Mouse (Mus musculus) limb, embryonic 12.5 days (tissue): ENCODE results near the gene Arid1b. TPM values are rescaled to one million over a fixed set of nuclear protein-coding genes. Genes with fewer than 3 reads are reported as not detected.

Source experiments
- ATAC-seq: fragments of 200-750 bp; cut with Nextera tagmentation; 2 replicates; pipeline ENCODE4 v1.8.0; 2017; ENCODE audit warnings: low read depth, moderate TSS enrichment; ENCODE audit not compliant: insufficient number of reproducible peaks, insufficient read depth, low FRiP score, low TSS enrichment
- H3K27ac ChIP-seq: fragments of 300-500 bp; sonication (generic); 2 replicates; pipeline ENCODE4 v1.5.1; 2016; ENCODE audit warnings: mild to moderate bottlenecking, moderate library complexity
- H3K27me3 ChIP-seq: fragments of 300-500 bp; sonication (generic); 2 replicates; pipeline ENCODE4 v1.6.1; 2016; ENCODE audit warnings: mild to moderate bottlenecking, moderate library complexity
- H3K36me3 ChIP-seq: fragments of 300-500 bp; sonication (generic); 2 replicates; pipeline ENCODE4 v1.6.1; 2016; ENCODE audit warnings: mild to moderate bottlenecking, moderate library complexity
- H3K4me1 ChIP-seq: fragments of 300-500 bp; sonication (generic); replicated peaks from 2 replicates; pipeline ENCODE4 v1.6.1; 2016
- H3K4me2 ChIP-seq: fragments of 300-500 bp; sonication (generic); 2 replicates; pipeline ENCODE4 v1.6.1; 2016; ENCODE audit warnings: mild to moderate bottlenecking, moderate library complexity
- H3K4me3 ChIP-seq: fragments of 300-500 bp; sonication (generic); replicated peaks from 2 replicates; pipeline ENCODE4 v1.5.1; 2016; ENCODE audit warnings: mild to moderate bottlenecking
- H3K9ac ChIP-seq: fragments of 300-500 bp; sonication (generic); replicated peaks from 2 replicates; pipeline ENCODE4 v1.6.1; 2016; ENCODE audit warnings: mild to moderate bottlenecking, moderate library complexity
- H3K9me3 ChIP-seq: fragments of 300-500 bp; sonication (generic); 2 replicates; pipeline ENCODE4 v1.6.1; 2016; ENCODE audit warnings: mild to moderate bottlenecking, moderate library complexity
- WGBS: fragments of 180-500 bp; shearing (Covaris S2); methylation state at CpG from one replicate; pipeline ENCODE4 v1.1.7; 2016; 5-methylcytosine and 5-hydroxymethylcytosine counted together
- polyA plus RNA-seq: library from polyadenylated mRNA; unstranded; fragments of >200 nt; fragmentation: Nextera tagmentation; extraction: Ambion mirVana; gene quantifications from 2 replicates; pipeline ENCODE4 v1.2.1, GENCODE M21; 2016

Arid1b gene
- polyA plus RNA-seq, 1 experiment from 2014 or later, result 18.2 TPM

DNA sequence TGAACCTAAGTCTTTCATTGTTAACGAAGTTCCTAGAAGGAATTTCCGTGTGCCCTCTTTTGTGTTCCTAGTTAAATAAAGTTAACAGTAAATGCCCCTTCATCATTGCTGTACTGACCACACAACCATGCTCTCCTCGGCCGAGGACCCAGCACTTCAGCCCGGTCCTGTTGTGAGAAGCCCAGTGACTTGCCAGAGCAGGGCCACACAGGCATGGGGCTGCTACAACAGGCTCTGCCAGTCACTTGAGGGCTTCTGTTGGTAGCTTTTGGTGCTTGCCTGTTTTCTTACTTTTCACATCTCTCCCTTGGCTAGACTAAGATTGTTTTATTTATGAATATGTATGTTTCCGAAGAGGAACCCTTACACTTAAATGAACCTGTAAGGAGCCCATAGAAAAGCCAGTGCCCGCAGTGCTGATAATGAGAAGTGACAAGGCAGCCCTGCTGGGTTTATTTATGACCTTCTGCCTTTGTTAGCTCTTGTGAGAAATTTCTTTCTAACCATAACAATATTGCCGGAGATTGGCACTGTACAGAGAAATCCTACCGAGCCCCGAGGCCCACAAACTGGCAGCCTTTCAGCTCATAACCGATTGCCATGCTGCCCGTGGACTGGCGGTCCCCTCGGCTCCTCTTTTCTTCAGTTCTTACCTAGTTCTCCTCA is 234.0 kb downstream of the Arid1b start:
- no peak overlapping the region for H3K9ac ChIP-seq
- peak overlapping the region; percentile 67; the same call in 1 of the 2 replicates for H3K27ac ChIP-seq
- H3K4me3 ChIP-seq, result no peak overlapping the region
- no peaks in the 10 kb centered on the region for H3K27me3 ChIP-seq
- no peak overlapping the region for H3K4me2 ChIP-seq
- 57% methylated on average over 14 of the region's 14 CpGs for WGBS
- no peaks in the 10 kb centered on the region for H3K9me3 ChIP-seq
- peaks cover 76% of the 10 kb centered on the region for H3K4me1 ChIP-seq
- H3K36me3 ChIP-seq, result no peaks in the 10 kb centered on the region
- no peak for ATAC-seq

DNA sequence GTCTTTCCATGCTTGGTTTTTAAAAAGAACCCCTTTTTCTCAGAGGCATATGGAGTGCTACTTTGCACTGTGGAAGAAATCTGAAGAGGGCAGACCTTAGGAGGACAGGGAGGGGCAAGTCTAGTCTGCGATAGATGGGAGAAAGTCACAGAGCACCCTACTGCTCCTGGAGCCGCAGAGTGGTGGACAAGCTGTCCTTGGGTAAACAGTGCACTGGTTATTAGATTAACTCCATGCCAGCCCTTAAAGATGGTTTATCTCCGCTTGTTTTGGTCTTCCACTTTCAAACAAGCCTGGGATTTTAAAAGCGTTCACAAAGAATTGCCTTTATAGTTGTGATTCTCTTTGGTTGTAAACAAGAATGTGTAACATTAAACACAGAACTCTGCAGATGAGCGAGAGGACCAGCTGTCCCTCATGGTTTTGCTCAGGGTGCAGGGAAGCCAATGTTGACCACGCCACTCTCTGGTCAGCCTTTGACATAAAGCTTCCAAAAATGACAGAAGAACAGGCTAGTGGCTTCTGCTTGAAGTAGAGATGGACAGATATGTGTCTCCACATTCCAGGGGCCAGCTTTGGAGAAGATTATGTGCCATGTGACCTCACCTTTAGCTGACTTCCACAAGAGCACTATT is 234.6 kb downstream of the Arid1b start:
- Histone ChIP-seq H3K4me1 (peaks cover 80% of the 10 kb centered on the region), H3K27ac (peak overlapping the region; percentile 41; the same call in 1 of the 2 replicates), H3K4me2 (no peak overlapping the region), H3K27me3 (no peaks in the 10 kb centered on the region), H3K4me3 (no peak overlapping the region), H3K9ac (no peak overlapping the region), H3K9me3 (no peaks in the 10 kb centered on the region), H3K36me3 (no peaks in the 10 kb centered on the region)
- ATAC-seq, result no peak
- 68% methylated on average over 6 of the region's 6 CpGs for WGBS

DNA sequence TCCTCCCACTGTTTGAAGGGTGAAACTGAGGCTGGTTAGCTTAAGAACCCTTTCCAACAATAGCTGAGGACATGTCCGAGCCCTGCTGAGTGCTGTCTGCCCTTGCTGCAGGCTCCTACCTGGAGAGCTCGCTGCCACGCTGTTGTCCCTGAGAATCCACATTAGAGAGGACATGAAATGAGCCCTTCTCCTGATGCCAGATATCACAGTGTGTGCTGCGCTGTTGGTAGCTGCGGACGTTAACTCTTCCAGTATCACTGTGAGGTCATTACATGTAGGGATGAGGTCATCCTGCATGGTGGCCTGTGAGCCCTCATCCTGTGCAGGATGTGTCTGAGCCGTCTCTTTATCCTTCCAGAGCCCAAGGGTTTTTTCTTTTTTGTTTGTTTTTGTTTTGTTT is 235.9 kb downstream of the Arid1b start:
- no peak overlapping the region for H3K9ac ChIP-seq
- H3K27ac ChIP-seq, result peak overlapping the region; percentile 74; the same call in 1 of the 2 replicates
- no peaks in the 10 kb centered on the region for H3K27me3 ChIP-seq
- no peak for ATAC-seq
- peaks cover 93% of the 10 kb centered on the region for H3K4me1 ChIP-seq
- no peak overlapping the region for H3K4me2 ChIP-seq
- H3K9me3 ChIP-seq, result no peaks in the 10 kb centered on the region
- H3K36me3 ChIP-seq, result no peaks in the 10 kb centered on the region
- 68% methylated on average over 7 of the region's 7 CpGs for WGBS
- no peak overlapping the region for H3K4me3 ChIP-seq

DNA sequence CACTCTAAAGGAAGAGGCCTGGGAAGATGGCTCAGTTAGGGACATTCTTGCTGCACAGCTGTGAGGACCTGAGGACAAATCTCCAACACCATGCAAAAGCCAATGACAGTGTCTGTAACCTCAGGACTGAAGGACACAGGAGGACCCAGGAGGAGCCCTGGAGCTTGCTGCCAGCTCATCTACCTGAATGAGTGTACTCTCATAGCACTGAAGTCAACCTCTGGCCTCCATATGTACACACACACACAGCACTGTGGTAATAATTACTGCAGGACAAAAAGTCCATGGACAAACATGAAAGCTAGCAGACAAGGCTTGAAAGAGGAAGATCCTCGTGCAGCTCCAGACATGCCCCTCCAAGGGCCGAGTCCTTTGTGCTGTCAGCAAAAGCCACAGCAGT is 238.0 kb downstream of the Arid1b start:
- Histone ChIP-seq H3K9me3 (no peaks in the 10 kb centered on the region), H3K27ac (peak overlapping the region; percentile 79), H3K36me3 (no peaks in the 10 kb centered on the region), H3K27me3 (no peaks in the 10 kb centered on the region), H3K9ac (no peak overlapping the region), H3K4me3 (no peak overlapping the region), H3K4me1 (peaks cover 95% of the 10 kb centered on the region), H3K4me2 (peak overlapping the region; percentile 22; the same call in 1 of the 2 replicates)
- WGBS, result 46% methylated on average over 2 of the region's 2 CpGs
- no peak for ATAC-seq

DNA sequence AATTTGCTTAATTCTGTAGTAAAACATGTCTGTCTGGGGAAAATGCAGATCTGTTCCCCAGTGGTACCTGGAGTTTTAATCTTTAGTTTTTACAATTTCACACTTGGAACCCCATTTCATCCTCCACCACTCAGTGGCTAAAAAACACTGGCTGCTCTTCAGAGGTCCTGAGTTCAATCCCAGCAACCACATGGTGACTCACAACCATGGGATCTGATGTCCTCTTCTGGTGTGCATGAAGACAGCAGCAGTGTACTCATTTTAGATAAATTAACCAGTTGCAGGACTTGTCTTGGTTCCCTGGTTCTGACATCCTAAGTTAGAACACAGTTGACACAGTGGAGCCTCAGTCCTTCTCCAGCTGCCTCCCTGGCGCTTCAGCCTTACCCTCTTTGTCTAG is 239.9 kb downstream of the Arid1b start:
- Histone ChIP-seq H3K27ac (peak overlapping the region; percentile 79), H3K4me3 (no peak overlapping the region), H3K36me3 (no peaks in the 10 kb centered on the region), H3K4me1 (peaks cover 98% of the 10 kb centered on the region), H3K27me3 (no peaks in the 10 kb centered on the region), H3K9me3 (no peaks in the 10 kb centered on the region), H3K4me2 (no peak overlapping the region), H3K9ac (no peak overlapping the region)
- 88% methylated on average over 1 of the region's 1 CpGs for WGBS
- no peak for ATAC-seq

DNA sequence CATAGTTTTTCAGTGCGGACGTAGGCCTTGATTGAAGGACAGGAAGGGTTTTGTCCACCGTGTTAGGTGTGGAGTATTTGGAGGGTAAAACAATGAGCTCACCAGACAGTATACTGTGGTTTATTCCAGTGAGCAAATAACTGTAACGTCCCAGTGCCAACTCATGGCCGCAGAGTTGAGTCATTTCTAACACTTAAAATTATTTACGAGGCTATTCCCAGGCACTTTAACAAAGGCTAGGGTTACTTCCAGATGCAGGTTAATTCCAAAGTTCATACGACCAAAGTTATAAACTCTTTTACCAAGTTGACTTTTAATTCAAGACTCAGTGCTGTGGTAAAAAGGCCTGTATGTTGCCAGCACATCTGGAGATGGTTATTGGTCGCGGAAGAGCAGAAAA is 240.9 kb downstream of the Arid1b start:
- Histone ChIP-seq H3K27ac (peak overlapping the region; percentile 79), H3K9ac (no peak overlapping the region), H3K36me3 (no peaks in the 10 kb centered on the region), H3K4me2 (no peak overlapping the region; the same call in 1 of the 2 replicates), H3K4me1 (peaks cover 100% of the 10 kb centered on the region), H3K4me3 (no peak overlapping the region), H3K9me3 (no peaks in the 10 kb centered on the region), H3K27me3 (no peaks in the 10 kb centered on the region)
- ATAC-seq, result peak; percentile 57
- 11% methylated on average over 9 of the region's 9 CpGs for WGBS

DNA sequence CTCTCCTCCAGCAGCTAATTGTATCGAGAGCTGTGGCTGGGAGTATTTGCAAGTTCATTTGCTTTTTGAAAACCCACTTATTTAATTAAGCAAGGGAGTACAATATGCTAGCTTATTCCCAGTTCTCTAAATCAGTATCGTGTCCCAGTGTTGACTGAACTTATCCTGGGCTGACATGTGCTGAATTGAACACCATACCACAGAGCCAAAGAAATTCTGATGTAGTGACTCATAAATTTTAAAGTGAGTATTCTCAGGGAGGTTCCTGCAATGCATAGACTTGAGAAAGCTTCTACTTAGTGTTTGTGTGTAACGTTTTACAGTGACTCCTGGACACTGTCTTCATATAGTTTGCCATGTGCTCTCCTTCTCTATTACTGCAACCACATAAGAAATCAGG is 243.6 kb downstream of the Arid1b start:
- no peaks in the 10 kb centered on the region for H3K9me3 ChIP-seq
- 0 out of 2 replicates have a peak overlapping the region, but pooled peaks have one; percentile 9 for H3K27ac ChIP-seq
- peaks cover 75% of the 10 kb centered on the region for H3K4me1 ChIP-seq
- ATAC-seq, result no peak
- H3K36me3 ChIP-seq, result peaks cover 2% of the 10 kb centered on the region
- no peak overlapping the region for H3K4me2 ChIP-seq
- no peak overlapping the region for H3K9ac ChIP-seq
- H3K27me3 ChIP-seq, result no peaks in the 10 kb centered on the region
- no peak overlapping the region for H3K4me3 ChIP-seq
- 43% methylated on average over 3 of the region's 3 CpGs for WGBS

DNA sequence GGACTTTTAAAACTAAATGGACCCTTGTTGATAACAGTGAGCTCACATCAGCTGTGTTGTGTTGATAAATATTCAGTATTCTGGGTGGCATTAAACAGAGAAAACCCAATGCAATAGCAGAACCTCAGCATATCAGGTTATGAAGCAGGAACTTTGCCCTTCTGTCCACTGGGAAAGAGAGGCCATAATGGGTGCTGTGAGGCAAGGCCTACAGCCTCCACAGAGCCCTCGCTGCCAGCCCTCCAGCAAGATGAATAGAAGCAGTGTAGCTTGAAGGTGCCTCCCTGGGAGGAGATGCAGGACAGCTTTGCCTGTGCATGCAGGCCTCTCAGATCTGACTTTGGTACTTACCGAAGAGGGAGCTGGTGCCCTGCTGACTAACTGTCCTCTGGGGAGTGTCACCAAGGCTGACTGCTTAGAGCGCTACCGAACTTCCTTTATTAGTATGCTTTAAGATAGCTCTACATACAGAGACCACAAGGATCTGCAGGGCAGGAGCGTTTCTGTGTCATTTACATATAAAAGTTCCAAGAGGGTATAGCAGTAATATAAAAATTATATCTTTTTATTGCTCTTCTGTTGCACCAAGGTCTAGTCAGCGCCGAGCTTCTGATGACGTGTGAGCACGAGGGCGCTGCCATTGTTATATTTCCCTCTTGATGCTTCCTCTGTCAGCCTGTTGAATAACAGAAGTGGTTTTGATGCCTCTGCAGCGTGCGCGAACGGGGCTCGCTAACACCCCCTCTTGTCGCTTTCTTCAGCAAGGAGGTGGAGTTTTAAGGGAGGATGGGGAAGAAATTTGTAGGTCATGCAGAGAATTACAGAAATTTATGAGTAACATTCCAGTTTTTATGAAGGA is 244.5 kb downstream of the Arid1b start:
- Histone ChIP-seq H3K27ac (0 out of 2 replicates have a peak overlapping the region, but pooled peaks have one; percentile 1), H3K27me3 (no peaks in the 10 kb centered on the region), H3K9ac (no peak overlapping the region), H3K4me3 (no peak overlapping the region), H3K9me3 (no peaks in the 10 kb centered on the region), H3K36me3 (peaks cover 7% of the 10 kb centered on the region), H3K4me2 (no peak overlapping the region), H3K4me1 (peaks cover 67% of the 10 kb centered on the region)
- ATAC-seq, result no peak
- 76% methylated on average over 16 of the region's 16 CpGs for WGBS

DNA sequence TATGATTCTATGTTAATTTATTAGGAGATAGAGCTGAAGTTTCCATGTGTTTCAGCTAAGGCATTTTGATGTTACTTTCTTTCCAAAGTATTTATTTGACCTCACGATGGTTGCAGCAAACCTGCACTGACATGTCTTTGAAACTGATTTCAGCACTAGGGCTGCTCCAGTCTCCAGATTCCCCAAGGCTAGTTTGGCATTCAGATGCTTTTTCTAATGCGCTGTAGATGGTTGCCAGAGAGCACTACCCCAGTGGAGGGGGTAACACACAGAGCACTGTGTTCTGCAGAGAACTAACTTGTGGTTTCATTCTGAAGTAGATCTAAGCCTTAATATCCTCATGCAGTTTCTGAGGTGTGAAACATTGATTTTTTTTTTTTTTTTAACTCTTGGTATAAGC is 250.4 kb downstream of the Arid1b start:
- no peaks in the 10 kb centered on the region for H3K9me3 ChIP-seq
- H3K4me3 ChIP-seq, result no peak overlapping the region
- H3K36me3 ChIP-seq, result peaks cover 19% of the 10 kb centered on the region
- H3K4me2 ChIP-seq, result no peak overlapping the region
- no peaks in the 10 kb centered on the region for H3K27me3 ChIP-seq
- H3K4me1 ChIP-seq, result peaks cover 32% of the 10 kb centered on the region
- H3K27ac ChIP-seq, result no peak overlapping the region
- H3K9ac ChIP-seq, result no peak overlapping the region
- WGBS, result 87% methylated on average over 2 of the region's 2 CpGs
- ATAC-seq, result no peak

DNA sequence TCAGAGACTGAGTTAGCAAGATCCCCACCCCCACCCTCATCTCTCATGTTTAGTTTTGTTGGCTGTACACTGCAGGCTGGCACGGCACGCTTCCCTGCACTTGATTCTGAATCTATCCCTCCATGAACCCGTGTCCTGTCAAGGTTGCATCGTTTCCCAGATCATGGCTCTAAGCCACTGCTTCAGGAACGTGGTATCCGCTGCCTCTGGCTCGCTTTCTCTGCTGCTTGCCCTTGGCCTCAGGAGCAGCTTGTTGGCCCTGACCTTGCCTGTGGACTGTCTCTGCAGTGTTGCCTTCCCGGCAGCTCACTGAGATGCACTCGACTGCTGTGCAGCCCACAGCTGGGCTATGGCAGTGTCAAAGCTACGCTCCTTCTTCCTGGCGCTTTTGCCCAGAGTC is 252.6 kb downstream of the Arid1b start:
- Histone ChIP-seq H3K4me1 (peaks cover 26% of the 10 kb centered on the region), H3K4me3 (no peak overlapping the region), H3K9me3 (no peaks in the 10 kb centered on the region), H3K27ac (no peak overlapping the region), H3K27me3 (no peaks in the 10 kb centered on the region), H3K9ac (no peak overlapping the region), H3K4me2 (no peak overlapping the region), H3K36me3 (peaks cover 31% of the 10 kb centered on the region)
- 84% methylated on average over 11 of the region's 11 CpGs for WGBS
- ATAC-seq, result no peak

DNA sequence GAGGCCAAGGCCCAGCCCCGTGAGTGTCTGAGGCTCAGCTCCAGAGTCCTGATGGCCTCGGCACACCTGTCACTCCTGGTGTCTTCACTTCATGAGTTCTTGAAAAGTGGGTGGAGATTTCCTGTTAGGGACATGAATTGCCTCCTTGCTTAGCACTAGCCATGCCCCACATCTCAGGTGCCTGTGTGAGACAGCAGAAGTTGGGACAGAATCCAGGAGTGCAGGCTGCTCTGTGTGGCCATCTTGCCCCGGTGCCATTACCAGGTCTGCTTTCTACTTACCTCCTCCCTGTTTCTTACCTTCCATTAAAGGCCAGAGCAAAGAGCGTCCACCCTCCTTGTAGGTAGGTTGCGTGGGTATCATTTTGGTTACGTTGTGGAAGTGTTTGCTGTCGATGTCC is 253.1 kb downstream of the Arid1b start:
- peaks cover 31% of the 10 kb centered on the region for H3K36me3 ChIP-seq
- 91% methylated on average over 7 of the region's 7 CpGs for WGBS
- H3K4me2 ChIP-seq, result no peak overlapping the region
- no peak overlapping the region for H3K27ac ChIP-seq
- peaks cover 29% of the 10 kb centered on the region for H3K4me1 ChIP-seq
- H3K27me3 ChIP-seq, result no peaks in the 10 kb centered on the region
- no peak for ATAC-seq
- no peak overlapping the region for H3K4me3 ChIP-seq
- no peaks in the 10 kb centered on the region for H3K9me3 ChIP-seq
- H3K9ac ChIP-seq, result no peak overlapping the region
